Mouse (Mus musculus) intestine, postnatal 0 days (tissue): ENCODE results near the gene Olfr1245. TPM values are rescaled to one million over a fixed set of nuclear protein-coding genes. Genes with fewer than 3 reads are reported as not detected.

ENCODE experiments used
- ATAC-seq: fragments of 200-750 bp; cut with Nextera tagmentation; 2 replicates; pipeline ENCODE4 v1.8.0; 2017; ENCODE audit warnings: mild to moderate bottlenecking, moderate TSS enrichment, moderate library complexity
- H3K27ac ChIP-seq: fragments of 300-500 bp; sonication (generic); 2 replicates; pipeline ENCODE4 v1.5.1; 2014; ENCODE audit warnings: mild to moderate bottlenecking, low read depth, low read length, moderate library complexity
- H3K27me3 ChIP-seq: fragments of 300-500 bp; sonication (generic); replicated peaks from 2 replicates; pipeline ENCODE4 v1.6.1; 2014; ENCODE audit warnings: low read length, mixed read lengths; ENCODE audit not compliant: control insufficient read depth, insufficient read depth
- H3K36me3 ChIP-seq: fragments of 300-500 bp; sonication (generic); 2 replicates; pipeline ENCODE4 v1.6.1; 2014; ENCODE audit warnings: mild to moderate bottlenecking, moderate library complexity; ENCODE audit not compliant: control insufficient read depth, insufficient read depth
- H3K4me1 ChIP-seq: fragments of 300-500 bp; sonication (generic); replicated peaks from 2 replicates; pipeline ENCODE4 v1.6.1; 2014; ENCODE audit warnings: antibody characterized with exemption, low read length, mixed read lengths; ENCODE audit not compliant: control insufficient read depth, insufficient read depth
- H3K4me2 ChIP-seq: fragments of 300-500 bp; sonication (generic); replicated peaks from 2 replicates; pipeline ENCODE4 v1.6.1; 2014; ENCODE audit warnings: low read depth, mild to moderate bottlenecking, moderate library complexity
- H3K4me3 ChIP-seq: fragments of 300-500 bp; sonication (generic); 2 replicates; pipeline ENCODE4 v1.5.1; 2014; ENCODE audit warnings: low read depth, low read length
- H3K9ac ChIP-seq: fragments of 300-500 bp; sonication (generic); 2 replicates; pipeline ENCODE4 v1.6.1; 2014; ENCODE audit warnings: mild to moderate bottlenecking, low read depth, low read length
- H3K9me3 ChIP-seq: fragments of 300-500 bp; sonication (generic); 2 replicates; pipeline ENCODE4 v1.6.1; 2016; ENCODE audit warnings: mixed run types; ENCODE audit not compliant: control insufficient read depth
- CTCF ChIP-seq: sonication (generic); IDR thresholded peaks from 2 replicates; pipeline ENCODE4 v1.5.1; 2016; ENCODE audit warnings: low read depth, mild to moderate bottlenecking, control low read depth, antibody characterized with exemption, moderate library complexity
- WGBS: fragments of 180-500 bp; shearing (Covaris S2); extraction: QIAGEN DNeasy Blood & Tissue Kit; methylation state at CpG from one replicate; pipeline ENCODE4 v1.1.7; 2014; 5-methylcytosine and 5-hydroxymethylcytosine counted together
- polyA plus RNA-seq: library from polyadenylated mRNA; unstranded; fragments of >200 nt; fragmentation: Nextera tagmentation; extraction: Ambion mirVana; gene quantifications from 2 replicates; pipeline ENCODE4 v1.2.1, GENCODE M21; 2015

The Olfr1245 gene
- polyA plus RNA-seq, 1 experiment from 2014 or later, result not detected

GRCm38 (mm10) chr2:89531387-89531786, 46.9 kb downstream of the Olfr1245 start, which contains the start of gene Olfr1243:
Gene Olfr1243 (minus strand): TSS chr2:89531487.
- Histone ChIP-seq H3K27ac (no peak within 1 kb of the TSS), H3K27me3 (no peaks in the 10 kb centered on the region), H3K9me3 (no peaks in the 10 kb centered on the region), H3K36me3 (no peaks in the 10 kb centered on the region), H3K4me1 (no peaks in the 10 kb centered on the region), H3K4me3 (no peak within 1 kb of the TSS), H3K9ac (no peak within 1 kb of the TSS), H3K4me2 (no peak within 1 kb of the TSS)
- no peak for ATAC-seq
- no peak for TF ChIP-seq CTCF
- WGBS, result 85% methylated on average over 1 of the region's 1 CpGs

Other genes with a start within 250 kb of the Olfr1245 start
- gene Olfr1232, start 248.8 kb downstream of the Olfr1245 start, polyA plus RNA-seq, result not detected in 2 replicates
- not detected in 2 replicates for gene Olfr1233, start 236.0 kb downstream of the Olfr1245 start, polyA plus RNA-seq
- not detected in 2 replicates for gene Olfr1234, start 213.6 kb downstream of the Olfr1245 start, polyA plus RNA-seq
- not detected in 2 replicates for gene Olfr1238, start 168.8 kb downstream of the Olfr1245 start, polyA plus RNA-seq
- gene Olfr1239, start 158.0 kb downstream of the Olfr1245 start, polyA plus RNA-seq, result not detected in 2 replicates
- not detected in 2 replicates for gene Olfr1240, start 135.4 kb downstream of the Olfr1245 start, polyA plus RNA-seq
- not detected in 2 replicates for gene Olfr1241, start 91.3 kb downstream of the Olfr1245 start, polyA plus RNA-seq
- gene Olfr1242, start 80.1 kb downstream of the Olfr1245 start, polyA plus RNA-seq, result not detected in 2 replicates
- gene Olfr1243, start 47.0 kb downstream of the Olfr1245 start, polyA plus RNA-seq, result not detected in 2 replicates
- not detected in 2 replicates for gene Olfr1246, start 14.7 kb upstream of the Olfr1245 start, polyA plus RNA-seq
- not detected in 2 replicates for gene Olfr1247, start 35.7 kb upstream of the Olfr1245 start, polyA plus RNA-seq
- not detected in 2 replicates for gene Olfr1248, start 39.8 kb upstream of the Olfr1245 start, polyA plus RNA-seq
- not detected in 2 replicates for gene Olfr1249, start 56.5 kb upstream of the Olfr1245 start, polyA plus RNA-seq
- not detected in 2 replicates for gene Olfr1250, start 83.0 kb upstream of the Olfr1245 start, polyA plus RNA-seq
- not detected in 2 replicates for gene Olfr1251, start 93.5 kb upstream of the Olfr1245 start, polyA plus RNA-seq
- not detected in 2 replicates for gene Olfr1252, start 146.6 kb upstream of the Olfr1245 start, polyA plus RNA-seq
- not detected in 2 replicates for gene Olfr1253, start 178.6 kb upstream of the Olfr1245 start, polyA plus RNA-seq
- gene Olfr1254, start 215.2 kb upstream of the Olfr1245 start, polyA plus RNA-seq, result not detected in 2 replicates
- gene Olfr1255, start 233.6 kb upstream of the Olfr1245 start, polyA plus RNA-seq, result not detected in 2 replicates